31 mouse cellular contexts compared by ENCODE assay signal in the genomic region with DNA sequence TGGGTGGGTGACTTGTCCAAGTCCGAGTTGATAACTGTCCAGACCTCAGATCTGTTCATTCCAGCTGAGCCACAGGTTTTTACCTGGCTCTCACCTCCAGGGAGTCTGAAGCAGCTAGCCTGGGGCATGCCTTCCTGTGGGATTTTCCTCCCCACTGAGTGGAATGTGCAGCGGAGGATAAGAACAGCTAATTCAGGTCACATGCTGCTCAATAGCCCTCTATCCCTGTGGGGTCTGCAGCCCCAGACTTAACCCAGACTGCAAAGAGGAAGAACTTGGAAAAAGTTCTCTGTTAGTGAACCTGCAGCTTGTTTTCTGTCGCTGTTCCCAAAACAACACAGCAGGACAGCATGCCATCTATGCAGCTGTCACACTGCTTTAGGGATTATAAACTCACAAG. TPM values are rescaled to one million over a fixed set of nuclear protein-coding genes. Genes with fewer than 3 reads are reported as not detected.
DNase-seq lines count a peak whose midpoint lies in the region; ATAC-seq lines count a peak whose summit lies in the region.
"Had no signal": no experiment of that assay in that cellular context is flagged by ENCODE, and none has a peak within 500 bp of the region (broad histone marks: within the 10 kb centered on the region; RNA-seq: fewer than 3 reads in every experiment).

No protein-coding gene starts in this region.

- no peak overlapping the region for H3K4me2 ChIP-seq in embryonic facial prominence, embryonic 14.5 days (ENCODE audit: low read depth, low read length)
- H3K4me2 ChIP-seq in hindbrain, embryonic 13.5 days, result no peak overlapping the region
- no peak overlapping the region for H3K4me2 ChIP-seq in hindbrain, embryonic 16.5 days (ENCODE audit: low read length)
- H3K4me2 ChIP-seq in midbrain, embryonic 16.5 days (ENCODE audit: low read length), result no peak overlapping the region
- no peak overlapping the region for H3K4me2 ChIP-seq in midbrain, embryonic 15.5 days
- H3K4me2 ChIP-seq: embryonic facial prominence, embryonic 15.5 days; forebrain, embryonic 15.5 days; heart, embryonic 11.5 days; hindbrain, embryonic 14.5 days; kidney, embryonic 15.5 days; liver, embryonic 11.5 days; lung, embryonic 15.5 days; midbrain, embryonic 11.5 days; stomach, embryonic 15.5 days had no signal

- no peaks in the 10 kb centered on the region for H3K36me3 ChIP-seq in embryonic facial prominence, embryonic 14.5 days (ENCODE audit: control insufficient read depth, insufficient read depth, low read length)
- no peaks in the 10 kb centered on the region for H3K36me3 ChIP-seq in embryonic facial prominence, embryonic 10.5 days (replicated peaks)
- no peaks in the 10 kb centered on the region for H3K36me3 ChIP-seq in hindbrain, embryonic 13.5 days
- no peaks in the 10 kb centered on the region for H3K36me3 ChIP-seq in hindbrain, embryonic 16.5 days (ENCODE audit: control insufficient read depth, insufficient read depth, low read length)
- no peaks in the 10 kb centered on the region for H3K36me3 ChIP-seq in midbrain, embryonic 16.5 days (ENCODE audit: control insufficient read depth, insufficient read depth, low read length)
- no peaks in the 10 kb centered on the region for H3K36me3 ChIP-seq in midbrain, embryonic 15.5 days (replicated peaks)
- H3K36me3 ChIP-seq: embryonic facial prominence, embryonic 15.5 days; forebrain, embryonic 15.5 days; kidney, embryonic 15.5 days; lung, embryonic 15.5 days; stomach, embryonic 15.5 days had no signal

- peaks cover 14% of the 10 kb centered on the region for H3K4me1 ChIP-seq in embryonic facial prominence, embryonic 14.5 days (ENCODE audit: control insufficient read depth, insufficient read depth, low read length)
- H3K4me1 ChIP-seq in embryonic facial prominence, embryonic 10.5 days, result peaks cover 31% of the 10 kb centered on the region
- H3K4me1 ChIP-seq in hindbrain, embryonic 13.5 days (replicated peaks), result peaks cover 43% of the 10 kb centered on the region
- H3K4me1 ChIP-seq in hindbrain, embryonic 16.5 days (ENCODE audit: control insufficient read depth, insufficient read depth, low read depth, low read length), result peaks cover 9% of the 10 kb centered on the region
- H3K4me1 ChIP-seq in midbrain, embryonic 16.5 days (ENCODE audit: control insufficient read depth, insufficient read depth, low read length), result peaks cover 21% of the 10 kb centered on the region; the same call in 1 of the 2 replicates
- peaks cover 31% of the 10 kb centered on the region for H3K4me1 ChIP-seq in midbrain, embryonic 15.5 days

- H3K27me3 ChIP-seq in embryonic facial prominence, embryonic 14.5 days (replicated peaks; ENCODE audit: control insufficient read depth, insufficient read depth, low read length), result no peaks in the 10 kb centered on the region
- 0 out of 2 replicates have a peak, but pooled peaks cover 5% of the 10 kb centered on the region for H3K27me3 ChIP-seq in embryonic facial prominence, embryonic 10.5 days (replicated peaks; ENCODE audit: low read depth, poor library complexity, severe bottlenecking)
- H3K27me3 ChIP-seq in hindbrain, embryonic 13.5 days, result no peaks in the 10 kb centered on the region
- H3K27me3 ChIP-seq in hindbrain, embryonic 16.5 days (replicated peaks; ENCODE audit: control insufficient read depth, insufficient read depth, low read length), result no peaks in the 10 kb centered on the region
- H3K27me3 ChIP-seq in midbrain, embryonic 16.5 days (ENCODE audit: control insufficient read depth, insufficient read depth, low read depth, low read length), result no peaks in the 10 kb centered on the region
- H3K27me3 ChIP-seq in midbrain, embryonic 15.5 days (replicated peaks), result no peaks in the 10 kb centered on the region
- H3K27me3 ChIP-seq: CH12.LX; embryonic facial prominence, embryonic 15.5 days; forebrain, embryonic 15.5 days; kidney, embryonic 15.5 days; lung, embryonic 15.5 days; stomach, embryonic 15.5 days had no signal

- H3K9me3 ChIP-seq in embryonic facial prominence, embryonic 14.5 days (ENCODE audit: control insufficient read depth, low read length), result no peaks in the 10 kb centered on the region
- H3K9me3 ChIP-seq in embryonic facial prominence, embryonic 10.5 days, result no peaks in the 10 kb centered on the region
- H3K9me3 ChIP-seq in hindbrain, embryonic 13.5 days, result no peaks in the 10 kb centered on the region
- no peaks in the 10 kb centered on the region for H3K9me3 ChIP-seq in hindbrain, embryonic 16.5 days (ENCODE audit: control insufficient read depth, low read length)
- no peaks in the 10 kb centered on the region for H3K9me3 ChIP-seq in midbrain, embryonic 16.5 days (replicated peaks; ENCODE audit: control insufficient read depth, low read length, poor library complexity, severe bottlenecking)
- H3K9me3 ChIP-seq in midbrain, embryonic 15.5 days, result no peaks in the 10 kb centered on the region
- H3K9me3 ChIP-seq: embryonic facial prominence, embryonic 15.5 days; forebrain, embryonic 15.5 days; kidney, embryonic 15.5 days; lung, embryonic 15.5 days; stomach, embryonic 15.5 days had no signal

- H3K27ac ChIP-seq in embryonic facial prominence, embryonic 14.5 days (replicated peaks; ENCODE audit: low read depth, low read length), result no peak overlapping the region; the same call in 1 of the 2 replicates
- no peak overlapping the region for H3K27ac ChIP-seq in embryonic facial prominence, embryonic 10.5 days (replicated peaks)
- no peak overlapping the region for H3K27ac ChIP-seq in hindbrain, embryonic 13.5 days
- H3K27ac ChIP-seq in hindbrain, embryonic 16.5 days (ENCODE audit: low read depth, low read length), result no peak overlapping the region; the same call in 1 of the 2 replicates
- H3K27ac ChIP-seq in midbrain, embryonic 16.5 days (ENCODE audit: low read length), result 0 out of 2 replicates have a peak overlapping the region, but pooled peaks have one; percentile 7
- no peak overlapping the region for H3K27ac ChIP-seq in midbrain, embryonic 15.5 days
- H3K27ac ChIP-seq: embryonic facial prominence, embryonic 15.5 days; forebrain, embryonic 15.5 days; kidney, embryonic 15.5 days; lung, embryonic 15.5 days; stomach, embryonic 15.5 days had no signal

- peak; percentile 22 for DNase-seq in embryonic facial prominence, embryonic 14.5 days (ENCODE audit: low spot score)
- no peak for DNase-seq in embryonic facial prominence, embryonic 10.5 days (ENCODE audit: low spot score)
- no peak for DNase-seq in urinary bladder, postnatal 10 days (ENCODE audit: low spot score)
- no peak for DNase-seq in adrenal gland, adult 2 months
- DNase-seq: adrenal gland, postnatal 36 days; cerebellum, adult 18-20 months; cerebellum, postnatal 10 days; gastrocnemius, postnatal 14 days; heart, adult 11 months; heart, postnatal 4 days; kidney, adult 11 months; kidney, postnatal 36 days; layer of hippocampus, postnatal 36 days; left cerebral cortex, postnatal 4 days; right cerebral cortex, postnatal 25 days; thymus, postnatal 14 days had no signal

- WGBS in embryonic facial prominence, embryonic 14.5 days, result 24% methylated on average over 3 of the region's 3 CpGs
- WGBS in embryonic facial prominence, embryonic 10.5 days, result 28% methylated on average over 3 of the region's 3 CpGs
- WGBS in hindbrain, embryonic 13.5 days, result 30% methylated on average over 3 of the region's 3 CpGs
- WGBS in hindbrain, embryonic 16.5 days, result 36% methylated on average over 3 of the region's 3 CpGs
- 14% methylated on average over 3 of the region's 3 CpGs for WGBS in midbrain, embryonic 16.5 days
- 21% methylated on average over 3 of the region's 3 CpGs for WGBS in midbrain, embryonic 15.5 days

- H3K9ac ChIP-seq in embryonic facial prominence, embryonic 14.5 days (ENCODE audit: low read depth, low read length), result no peak overlapping the region
- 0 out of 2 replicates have a peak overlapping the region, but pooled peaks have one; percentile 31 for H3K9ac ChIP-seq in hindbrain, embryonic 13.5 days
- no peak overlapping the region for H3K9ac ChIP-seq in hindbrain, embryonic 16.5 days (ENCODE audit: low read depth, low read length)
- H3K9ac ChIP-seq in midbrain, embryonic 16.5 days (ENCODE audit: low read depth, low read length), result no peak overlapping the region
- H3K9ac ChIP-seq in midbrain, embryonic 15.5 days, result no peak overlapping the region
- H3K9ac ChIP-seq: embryonic facial prominence, embryonic 15.5 days; forebrain, embryonic 15.5 days; hindbrain, embryonic 14.5 days; kidney, embryonic 15.5 days; lung, embryonic 15.5 days; stomach, embryonic 15.5 days had no signal

- ATAC-seq in embryonic facial prominence, embryonic 14.5 days (ENCODE audit: low read depth), result no peak
- ATAC-seq in hindbrain, embryonic 13.5 days (ENCODE audit: low FRiP score), result no peak
- no peak for ATAC-seq in hindbrain, embryonic 16.5 days
- ATAC-seq in midbrain, embryonic 16.5 days, result no peak
- ATAC-seq in midbrain, embryonic 15.5 days (replicated peaks), result no peak
- ATAC-seq: forebrain, embryonic 15.5 days; inflammation-experienced regulatory T-cells, adult 6 months had no signal

- no peak overlapping the region for H3K4me3 ChIP-seq in embryonic facial prominence, embryonic 14.5 days (ENCODE audit: low read depth, low read length)
- H3K4me3 ChIP-seq in embryonic facial prominence, embryonic 10.5 days, result no peak overlapping the region
- H3K4me3 ChIP-seq in hindbrain, embryonic 13.5 days, result no peak overlapping the region
- no peak overlapping the region for H3K4me3 ChIP-seq in hindbrain, embryonic 16.5 days (ENCODE audit: low read length)
- no peak overlapping the region for H3K4me3 ChIP-seq in midbrain, embryonic 16.5 days (ENCODE audit: low read depth, low read length)
- H3K4me3 ChIP-seq in midbrain, embryonic 15.5 days, result no peak overlapping the region
- H3K4me3 ChIP-seq: embryonic facial prominence, embryonic 15.5 days; forebrain, embryonic 15.5 days; kidney, embryonic 15.5 days; lung, embryonic 15.5 days; stomach, embryonic 15.5 days had no signal

RNA-seq across cellular contexts. Expression of a gene that starts 59.0 kb away (rescaled TPM):
- polyA plus RNA-seq in embryonic facial prominence, embryonic 14.5 days (2014; fragmentation: Nextera tagmentation; extraction: Ambion mirVana), result 102 and 108 TPM in 2 replicates
- 113 and 115 TPM in 2 replicates for polyA plus RNA-seq in embryonic facial prominence, embryonic 10.5 days (2016; fragmentation: Nextera tagmentation; extraction: Ambion mirVana)
- 152 and 153 TPM in 2 replicates for polyA plus RNA-seq in hindbrain, embryonic 13.5 days (2015; fragmentation: Nextera tagmentation; extraction: Ambion mirVana)
- 123 and 125 TPM in 2 replicates for polyA plus RNA-seq in hindbrain, embryonic 16.5 days (2015; fragmentation: Nextera tagmentation; extraction: Ambion mirVana)
- polyA plus RNA-seq in midbrain, embryonic 16.5 days (2015; fragmentation: Nextera tagmentation; extraction: Ambion mirVana), result 126 and 134 TPM in 2 replicates
- polyA plus RNA-seq in midbrain, embryonic 15.5 days (2015; fragmentation: Nextera tagmentation; extraction: Ambion mirVana), result 138 and 148 TPM in 2 replicates
- total RNA-seq in adrenal gland, adult 2 months (2021), result 10 to 100 TPM; 53.6 to 63.5 TPM
- polyA plus RNA-seq in adrenal gland, adult 2 months (2012; rRNA removed), result 29.4 and 125 TPM in 2 replicates
